Mouse (Mus musculus) olfactory bulb, adult 2 months (tissue): Measurements from ENCODE around the gene 5330417C22Rik.

ENCODE experiments used
- CTCF ChIP-seq: fragments of 200-500 bp; IDR thresholded peaks from 2 replicates; pipeline ENCODE4 v1.5.1; 2012; ENCODE audit warnings: low read depth, mild to moderate bottlenecking, low read length, moderate library complexity; ENCODE audit not compliant: insufficient read depth
- POLR2A ChIP-seq: fragments of 200-500 bp; IDR thresholded peaks from 2 replicates; pipeline ENCODE4 v1.6.1; 2012; ENCODE audit warnings: mild to moderate bottlenecking, low read depth, low read length, moderate library complexity; ENCODE audit not compliant: insufficient read depth

GRCm38 (mm10) chr3:108574018-108574417 lies 37.7 kb upstream of the 5330417C22Rik start:
- TF ChIP-seq POLR2A (no peak), CTCF (no peak)
